Mouse (Mus musculus) embryonic facial prominence, embryonic 15.5 days (tissue): ENCODE results near the gene Sorcs3. TPM values are rescaled to one million over a fixed set of nuclear protein-coding genes. Genes with fewer than 3 reads are reported as not detected.

ENCODE experiments used
- ATAC-seq: fragments of 200-750 bp; cut with Nextera tagmentation; 2 replicates; pipeline ENCODE4 v1.8.0; 2017; ENCODE audit warnings: low read depth, moderate TSS enrichment; ENCODE audit not compliant: insufficient number of reproducible peaks, low FRiP score, low TSS enrichment
- H3K27ac ChIP-seq: fragments of 300-500 bp; sonication (generic); replicated peaks from 2 replicates; pipeline ENCODE4 v1.5.1; 2015; ENCODE audit warnings: mild to moderate bottlenecking, inconsistent platforms
- H3K27me3 ChIP-seq: fragments of 300-500 bp; sonication (generic); 2 replicates; pipeline ENCODE4 v1.6.1; 2015; ENCODE audit warnings: inconsistent platforms
- H3K36me3 ChIP-seq: fragments of 300-500 bp; sonication (generic); 2 replicates; pipeline ENCODE4 v1.6.1; 2015; ENCODE audit warnings: mild to moderate bottlenecking, inconsistent platforms
- H3K4me1 ChIP-seq: fragments of 300-500 bp; sonication (generic); 2 replicates; pipeline ENCODE4 v1.6.1; 2015; ENCODE audit warnings: inconsistent platforms
- H3K4me2 ChIP-seq: fragments of 300-500 bp; sonication (generic); replicated peaks from 2 replicates; pipeline ENCODE4 v1.6.1; 2015; ENCODE audit warnings: mild to moderate bottlenecking, inconsistent platforms
- H3K4me3 ChIP-seq: fragments of 300-500 bp; sonication (generic); replicated peaks from 2 replicates; pipeline ENCODE4 v1.5.1; 2015; ENCODE audit warnings: mild to moderate bottlenecking, inconsistent platforms
- H3K9ac ChIP-seq: fragments of 300-500 bp; sonication (generic); 2 replicates; pipeline ENCODE4 v1.6.1; 2015; ENCODE audit warnings: inconsistent platforms
- H3K9me3 ChIP-seq: fragments of 300-500 bp; sonication (generic); replicated peaks from 2 replicates; pipeline ENCODE4 v1.6.1; 2016; ENCODE audit warnings: inconsistent platforms
- WGBS: fragments of 180-500 bp; shearing (Covaris S2); methylation state at CpG from one replicate; pipeline ENCODE4 v1.1.7; 2015; 5-methylcytosine and 5-hydroxymethylcytosine counted together
- polyA plus RNA-seq: library from polyadenylated mRNA; unstranded; fragments of >200 nt; fragmentation: Nextera tagmentation; extraction: Ambion mirVana; gene quantifications from 2 replicates; pipeline ENCODE4 v1.2.1, GENCODE M21; 2015

Gene Sorcs3
- polyA plus RNA-seq, 1 experiment from 2014 or later = 1.1 TPM

GRCm38 (mm10) chr19:48294251-48294650 lies 88.4 kb downstream of the Sorcs3 start:
- Histone ChIP-seq H3K4me3 (no peak overlapping the region), H3K9me3 (no peaks in the 10 kb centered on the region), H3K4me1 (no peaks in the 10 kb centered on the region), H3K9ac (no peak overlapping the region), H3K36me3 (no peaks in the 10 kb centered on the region), H3K4me2 (no peak overlapping the region), H3K27me3 (no peaks in the 10 kb centered on the region), H3K27ac (no peak overlapping the region)
- 46% methylated on average over 2 of the region's 2 CpGs for WGBS
- no peak for ATAC-seq

- H3K4me2 ChIP-seq = no peak overlapping the region
- 63% methylated on average over 2 of the region's 2 CpGs for WGBS
- H3K36me3 ChIP-seq = no peaks in the 10 kb centered on the region
- H3K27me3 ChIP-seq = no peaks in the 10 kb centered on the region
- no peaks in the 10 kb centered on the region for H3K9me3 ChIP-seq
- no peak overlapping the region for H3K9ac ChIP-seq
- ATAC-seq = no peak
- no peak overlapping the region for H3K27ac ChIP-seq
- 0 out of 2 replicates have a peak, but pooled peaks cover 5% of the 10 kb centered on the region for H3K4me1 ChIP-seq
- no peak overlapping the region for H3K4me3 ChIP-seq
Observed at GRCm38 (mm10) chr19:48298384-48298783, 92.6 kb downstream of the Sorcs3 start.

GRCm38 (mm10) chr19:48300440-48301231 lies 94.8 kb downstream of the Sorcs3 start:
- H3K36me3 ChIP-seq = no peaks in the 10 kb centered on the region
- 30% methylated on average over 14 of the region's 14 CpGs for WGBS
- H3K27ac ChIP-seq = no peak overlapping the region
- H3K9me3 ChIP-seq = no peaks in the 10 kb centered on the region
- no peaks in the 10 kb centered on the region for H3K27me3 ChIP-seq
- no peak for ATAC-seq
- H3K9ac ChIP-seq = no peak overlapping the region
- H3K4me2 ChIP-seq = no peak overlapping the region
- 0 out of 2 replicates have a peak, but pooled peaks cover 5% of the 10 kb centered on the region for H3K4me1 ChIP-seq
- no peak overlapping the region for H3K4me3 ChIP-seq

GRCm38 (mm10) chr19:48301300-48301699 lies 95.5 kb downstream of the Sorcs3 start:
- 26% methylated on average over 3 of the region's 3 CpGs for WGBS
- H3K9me3 ChIP-seq = no peaks in the 10 kb centered on the region
- H3K4me2 ChIP-seq = no peak overlapping the region
- no peak overlapping the region for H3K9ac ChIP-seq
- no peaks in the 10 kb centered on the region for H3K27me3 ChIP-seq
- H3K36me3 ChIP-seq = no peaks in the 10 kb centered on the region
- H3K27ac ChIP-seq = no peak overlapping the region
- H3K4me3 ChIP-seq = no peak overlapping the region
- H3K4me1 ChIP-seq = 0 out of 2 replicates have a peak, but pooled peaks cover 5% of the 10 kb centered on the region
- ATAC-seq = no peak

- ATAC-seq = no peak
- no peaks in the 10 kb centered on the region for H3K27me3 ChIP-seq
- WGBS = 69% methylated on average over 8 of the region's 8 CpGs
- H3K36me3 ChIP-seq = no peaks in the 10 kb centered on the region
- no peak overlapping the region for H3K9ac ChIP-seq
- H3K27ac ChIP-seq = no peak overlapping the region
- H3K4me3 ChIP-seq = no peak overlapping the region
- H3K4me1 ChIP-seq = no peaks in the 10 kb centered on the region
- no peaks in the 10 kb centered on the region for H3K9me3 ChIP-seq
- no peak overlapping the region for H3K4me2 ChIP-seq
Observed at GRCm38 (mm10) chr19:48308341-48308740, 102.5 kb downstream of the Sorcs3 start.

- H3K27ac ChIP-seq = no peak overlapping the region
- H3K4me2 ChIP-seq = no peak overlapping the region
- no peaks in the 10 kb centered on the region for H3K27me3 ChIP-seq
- WGBS = 58% methylated on average over 15 of the region's 15 CpGs
- H3K4me1 ChIP-seq = no peaks in the 10 kb centered on the region
- H3K4me3 ChIP-seq = no peak overlapping the region
- H3K36me3 ChIP-seq = no peaks in the 10 kb centered on the region
- no peak; the same call in 1 of the 2 replicates for ATAC-seq
- no peaks in the 10 kb centered on the region for H3K9me3 ChIP-seq
- H3K9ac ChIP-seq = no peak overlapping the region
Observed at GRCm38 (mm10) chr19:48309531-48310337, 103.9 kb downstream of the Sorcs3 start.

- no peak overlapping the region for H3K4me2 ChIP-seq
- no peaks in the 10 kb centered on the region for H3K27me3 ChIP-seq
- H3K36me3 ChIP-seq = no peaks in the 10 kb centered on the region
- no peak for ATAC-seq
- no peak overlapping the region for H3K9ac ChIP-seq
- H3K27ac ChIP-seq = no peak overlapping the region
- 77% methylated on average over 6 of the region's 6 CpGs for WGBS
- no peaks in the 10 kb centered on the region for H3K4me1 ChIP-seq
- no peak overlapping the region for H3K4me3 ChIP-seq
- no peaks in the 10 kb centered on the region for H3K9me3 ChIP-seq
Observed at GRCm38 (mm10) chr19:48310338-48310710, 104.5 kb downstream of the Sorcs3 start.

GRCm38 (mm10) chr19:48313776-48314175 lies 108.0 kb downstream of the Sorcs3 start:
- no peaks in the 10 kb centered on the region for H3K27me3 ChIP-seq
- H3K9ac ChIP-seq = no peak overlapping the region
- H3K4me1 ChIP-seq = no peaks in the 10 kb centered on the region
- H3K4me3 ChIP-seq = no peak overlapping the region
- H3K36me3 ChIP-seq = no peaks in the 10 kb centered on the region
- no peaks in the 10 kb centered on the region for H3K9me3 ChIP-seq
- ATAC-seq = no peak
- H3K27ac ChIP-seq = no peak overlapping the region
- 92% methylated on average over 9 of the region's 9 CpGs for WGBS
- H3K4me2 ChIP-seq = no peak overlapping the region

- no peak overlapping the region for H3K4me2 ChIP-seq
- no peaks in the 10 kb centered on the region for H3K9me3 ChIP-seq
- H3K36me3 ChIP-seq = no peaks in the 10 kb centered on the region
- no peaks in the 10 kb centered on the region for H3K4me1 ChIP-seq
- no peaks in the 10 kb centered on the region for H3K27me3 ChIP-seq
- no peak for ATAC-seq
- 57% methylated on average over 6 of the region's 6 CpGs for WGBS
- no peak overlapping the region for H3K9ac ChIP-seq
- H3K27ac ChIP-seq = no peak overlapping the region
- no peak overlapping the region for H3K4me3 ChIP-seq
Observed at GRCm38 (mm10) chr19:48327115-48327514, 121.3 kb downstream of the Sorcs3 start.

GRCm38 (mm10) chr19:48328171-48328570 lies 122.3 kb downstream of the Sorcs3 start:
- Histone ChIP-seq H3K27me3 (no peaks in the 10 kb centered on the region), H3K9ac (no peak overlapping the region), H3K4me3 (no peak overlapping the region), H3K4me1 (no peaks in the 10 kb centered on the region), H3K27ac (no peak overlapping the region), H3K36me3 (no peaks in the 10 kb centered on the region), H3K4me2 (no peak overlapping the region), H3K9me3 (no peaks in the 10 kb centered on the region)
- 83% methylated on average over 8 of the region's 8 CpGs for WGBS
- ATAC-seq = no peak

GRCm38 (mm10) chr19:48331640-48332039 lies 125.8 kb downstream of the Sorcs3 start:
- H3K4me3 ChIP-seq = no peak overlapping the region
- no peak for ATAC-seq
- no peak overlapping the region for H3K27ac ChIP-seq
- H3K9ac ChIP-seq = no peak overlapping the region
- no peaks in the 10 kb centered on the region for H3K36me3 ChIP-seq
- no peaks in the 10 kb centered on the region for H3K9me3 ChIP-seq
- no peaks in the 10 kb centered on the region for H3K27me3 ChIP-seq
- H3K4me1 ChIP-seq = no peaks in the 10 kb centered on the region
- 22% methylated on average over 1 of the region's 1 CpGs for WGBS
- H3K4me2 ChIP-seq = no peak overlapping the region
